Mouse (Mus musculus): Measurements from ENCODE around the gene Srrm1. TPM values are rescaled to one million over a fixed set of nuclear protein-coding genes. Genes with fewer than 3 reads are reported as not detected.

Gene Srrm1
- polyA plus RNA-seq, 1 experiment from 2014 or later: 201 TPM

- WGBS: 8% methylated on average over 12 of the region's 12 CpGs
- Histone ChIP-seq H3K9me3 (ENCODE audit: low read depth, low read length) (no peaks in the 10 kb centered on the region), H3K9ac (peak overlapping the region; percentile 96), H3K4me1 (ENCODE audit: insufficient read depth) (peaks cover 6% of the 10 kb centered on the region; the same call in 1 of the 2 replicates), H3K27me3 (ENCODE audit: insufficient read depth, low read length) (no peaks in the 10 kb centered on the region), H3K4me2 (peak overlapping the region; percentile 74), H3K4me3 (ENCODE audit: low read depth, low read length) (peak overlapping the region; percentile 97), H3K36me3 (ENCODE audit: insufficient read depth) (peaks cover 23% of the 10 kb centered on the region; the same call in 1 of the 2 replicates), H3K27ac (ENCODE audit: low read depth) (peak overlapping the region; percentile 98)
- DNase-seq (peak; percentile 34), ATAC-seq (ENCODE audit: insufficient read depth) (no peak)
- TF ChIP-seq CTCF (IDR thresholded peaks at IDR 0.05; ENCODE audit: low read depth): no peak
These were observed 801 bp upstream of the Srrm1 start for GRCm38 (mm10) chr4:135353794-135354450.

GRCm38 (mm10) chr4:135352326-135353065, 625 bp downstream of the Srrm1 start:
- Histone ChIP-seq H3K9me3 (ENCODE audit: low read depth, low read length) (no peaks in the 10 kb centered on the region), H3K36me3 (ENCODE audit: insufficient read depth) (peaks cover 29% of the 10 kb centered on the region), H3K4me1 (ENCODE audit: insufficient read depth) (peaks cover 6% of the 10 kb centered on the region; the same call in 1 of the 2 replicates), H3K4me3 (ENCODE audit: low read depth, low read length) (peak overlapping the region; percentile 97), H3K27ac (ENCODE audit: low read depth) (peak overlapping the region; percentile 98), H3K27me3 (ENCODE audit: insufficient read depth, low read length) (no peaks in the 10 kb centered on the region), H3K9ac (peak overlapping the region; percentile 96), H3K4me2 (peak overlapping the region; percentile 94)
- DNase-seq: peak; percentile 64
- no peak for TF ChIP-seq CTCF (IDR thresholded peaks at IDR 0.05; ENCODE audit: low read depth)
- peak; percentile 18 for ATAC-seq (ENCODE audit: insufficient read depth)
- under 1% methylated on average over 64 of the region's 67 CpGs for WGBS

GRCm38 (mm10) chr4:135337376-135337942, 15.7 kb downstream of the Srrm1 start:
- Histone ChIP-seq H3K27ac (ENCODE audit: low read depth) (no peak overlapping the region), H3K4me3 (ENCODE audit: low read depth, low read length) (no peak overlapping the region), H3K9me3 (ENCODE audit: low read depth, low read length) (no peaks in the 10 kb centered on the region), H3K9ac (no peak overlapping the region), H3K27me3 (ENCODE audit: insufficient read depth, low read length) (no peaks in the 10 kb centered on the region), H3K4me1 (ENCODE audit: insufficient read depth) (no peaks in the 10 kb centered on the region), H3K4me2 (no peak overlapping the region), H3K36me3 (ENCODE audit: insufficient read depth) (peaks cover 99% of the 10 kb centered on the region)
- DNase-seq: peak; percentile 50
- no peak for TF ChIP-seq CTCF (IDR thresholded peaks at IDR 0.05; ENCODE audit: low read depth)
- ATAC-seq (ENCODE audit: insufficient read depth): no peak
- 77% methylated on average over 14 of the region's 14 CpGs for WGBS

GRCm38 (mm10) chr4:135336023-135336357, 17.1 kb downstream of the Srrm1 start:
- no peak for ATAC-seq (ENCODE audit: insufficient read depth)
- 78% methylated on average over 3 of the region's 3 CpGs for WGBS
- no peak overlapping the region for H3K4me2 ChIP-seq

GRCm38 (mm10) chr4:135335327-135336022, 17.6 kb downstream of the Srrm1 start:
- no peak overlapping the region for H3K9ac ChIP-seq
- TF ChIP-seq CTCF (IDR thresholded peaks at IDR 0.05; ENCODE audit: low read depth): no peak
- no peaks in the 10 kb centered on the region for H3K27me3 ChIP-seq (ENCODE audit: insufficient read depth, low read length)
- H3K36me3 ChIP-seq (ENCODE audit: insufficient read depth): peaks cover 97% of the 10 kb centered on the region
- DNase-seq: peak; percentile 38
- H3K4me1 ChIP-seq (ENCODE audit: insufficient read depth): no peaks in the 10 kb centered on the region
- 70% methylated on average over 9 of the region's 9 CpGs for WGBS
- H3K9me3 ChIP-seq (ENCODE audit: low read depth, low read length): no peaks in the 10 kb centered on the region
- H3K27ac ChIP-seq (ENCODE audit: low read depth): no peak overlapping the region
- ATAC-seq (ENCODE audit: insufficient read depth): no peak
- no peak overlapping the region for H3K4me2 ChIP-seq
- H3K4me3 ChIP-seq (ENCODE audit: low read depth, low read length): no peak overlapping the region

More at GRCm38 (mm10) chr4:135336023-135336357, 17.1 kb downstream of the Srrm1 start:
- H3K9ac ChIP-seq: no peak overlapping the region
- DNase-seq: no peak
- H3K27ac ChIP-seq (ENCODE audit: low read depth): no peak overlapping the region
- peaks cover 99% of the 10 kb centered on the region for H3K36me3 ChIP-seq (ENCODE audit: insufficient read depth)
- no peak overlapping the region for H3K4me3 ChIP-seq (ENCODE audit: low read depth, low read length)
- no peak for TF ChIP-seq CTCF (IDR thresholded peaks at IDR 0.05; ENCODE audit: low read depth)
- no peaks in the 10 kb centered on the region for H3K27me3 ChIP-seq (ENCODE audit: insufficient read depth, low read length)
- no peaks in the 10 kb centered on the region for H3K9me3 ChIP-seq (ENCODE audit: low read depth, low read length)
- no peaks in the 10 kb centered on the region for H3K4me1 ChIP-seq (ENCODE audit: insufficient read depth)

- Histone ChIP-seq H3K27me3 (ENCODE audit: insufficient read depth, low read length) (no peaks in the 10 kb centered on the region), H3K4me1 (ENCODE audit: insufficient read depth) (no peaks in the 10 kb centered on the region), H3K9me3 (ENCODE audit: low read depth, low read length) (no peaks in the 10 kb centered on the region), H3K9ac (no peak overlapping the region), H3K4me3 (ENCODE audit: low read depth, low read length) (no peak overlapping the region), H3K4me2 (no peak overlapping the region), H3K27ac (ENCODE audit: low read depth) (no peak overlapping the region), H3K36me3 (ENCODE audit: insufficient read depth) (peaks cover 97% of the 10 kb centered on the region)
- ATAC-seq (ENCODE audit: insufficient read depth) (no peak), DNase-seq (no peak)
- no peak for TF ChIP-seq CTCF (IDR thresholded peaks at IDR 0.05; ENCODE audit: low read depth)
- 80% methylated on average over 3 of the region's 3 CpGs for WGBS
These were observed 26.7 kb downstream of the Srrm1 start for GRCm38 (mm10) chr4:135326469-135326868.
